Mouse (Mus musculus) kidney, postnatal 36 days (tissue): ENCODE measurements around the gene Kif6.

Source experiments
- DNase-seq, 2 experiments: peaks; one replicate each; pipeline ENCODE4 v3.0.0; 2021 to 2022; ENCODE audit warnings: mixed read lengths in 2 of 2

Kif6 gene

GRCm38 (mm10) chr17:49666728-49667127 lies 51.8 kb downstream of the Kif6 start:
- DNase-seq: no peak

- no peak for DNase-seq
These were observed 53.4 kb downstream of the Kif6 start for GRCm38 (mm10) chr17:49668296-49668695.

GRCm38 (mm10) chr17:49671921-49672339 lies 57.0 kb downstream of the Kif6 start:
- no peak for DNase-seq

- no peak for DNase-seq
These were observed 57.5 kb downstream of the Kif6 start for GRCm38 (mm10) chr17:49672421-49672820.

- no peak for DNase-seq
These were observed 60.7 kb downstream of the Kif6 start for GRCm38 (mm10) chr17:49675629-49676028.

- no peak for DNase-seq
These were observed 66.5 kb downstream of the Kif6 start for GRCm38 (mm10) chr17:49681410-49681809.

- DNase-seq: no peak
These were observed 69.2 kb downstream of the Kif6 start for GRCm38 (mm10) chr17:49684146-49684545.

- peak in 1 of 2 experiments; percentile 4 for DNase-seq
These were observed 75.9 kb downstream of the Kif6 start for GRCm38 (mm10) chr17:49690607-49691454.

- DNase-seq: no peak
These were observed 76.5 kb downstream of the Kif6 start for GRCm38 (mm10) chr17:49691455-49691805.

GRCm38 (mm10) chr17:49693206-49693605 lies 78.3 kb downstream of the Kif6 start:
- no peak for DNase-seq

- DNase-seq: no peak
These were observed 82.3 kb downstream of the Kif6 start for GRCm38 (mm10) chr17:49697220-49697619.

- DNase-seq: no peak
These were observed 88.7 kb downstream of the Kif6 start for GRCm38 (mm10) chr17:49703492-49704249.

GRCm38 (mm10) chr17:49709192-49709591 lies 94.3 kb downstream of the Kif6 start:
- no peak for DNase-seq

- DNase-seq: no peak
These were observed 95.2 kb downstream of the Kif6 start for GRCm38 (mm10) chr17:49710101-49710630.

- peak in 1 of 2 experiments; percentile 22 for DNase-seq
These were observed 111.3 kb downstream of the Kif6 start for GRCm38 (mm10) chr17:49726206-49726605.

- DNase-seq: peak in 1 of 2 experiments; percentile 34
These were observed 112.0 kb downstream of the Kif6 start for GRCm38 (mm10) chr17:49726976-49727375.

GRCm38 (mm10) chr17:49727428-49728045 lies 112.6 kb downstream of the Kif6 start:
- DNase-seq: no peak

GRCm38 (mm10) chr17:49729856-49730255 lies 114.9 kb downstream of the Kif6 start:
- DNase-seq: peak in 1 of 2 experiments; percentile 33

- no peak for DNase-seq
These were observed 117.8 kb downstream of the Kif6 start for GRCm38 (mm10) chr17:49732706-49733105.

GRCm38 (mm10) chr17:49734079-49734478 lies 119.1 kb downstream of the Kif6 start:
- peak; percentile 65 to 66 for DNase-seq

GRCm38 (mm10) chr17:49734776-49735175 lies 119.8 kb downstream of the Kif6 start:
- DNase-seq: peak in 1 of 2 experiments; percentile 53

- no peak for DNase-seq
These were observed 121.4 kb downstream of the Kif6 start for GRCm38 (mm10) chr17:49736364-49736763.

- DNase-seq: no peak
These were observed 122.4 kb downstream of the Kif6 start for GRCm38 (mm10) chr17:49737217-49737774.
